Mouse (Mus musculus) intestine, embryonic 16.5 days (tissue): ENCODE results near the gene Sema5a. TPM values are rescaled to one million over a fixed set of nuclear protein-coding genes. Genes with fewer than 3 reads are reported as not detected.

ENCODE experiments used
- ATAC-seq: fragments of 200-750 bp; cut with Nextera tagmentation; 2 replicates; pipeline ENCODE4 v1.8.0; 2017; ENCODE audit warnings: moderate TSS enrichment, moderate library complexity
- H3K27ac ChIP-seq: fragments of 300-500 bp; sonication (generic); 2 replicates; pipeline ENCODE4 v1.5.1; 2014; ENCODE audit warnings: mild to moderate bottlenecking, low read length
- H3K27me3 ChIP-seq: fragments of 300-500 bp; sonication (generic); replicated peaks from 2 replicates; pipeline ENCODE4 v1.6.1; 2014; ENCODE audit warnings: low read length, control low read depth, mixed read lengths; ENCODE audit not compliant: control insufficient read depth, insufficient read depth
- H3K36me3 ChIP-seq: fragments of 300-500 bp; sonication (generic); 2 replicates; pipeline ENCODE4 v1.6.1; 2014; ENCODE audit warnings: low read length, control low read depth; ENCODE audit not compliant: control insufficient read depth, insufficient read depth
- H3K4me1 ChIP-seq: fragments of 300-500 bp; sonication (generic); 2 replicates; pipeline ENCODE4 v1.6.1; 2014; ENCODE audit warnings: low read length, control low read depth, mixed read lengths; ENCODE audit not compliant: control insufficient read depth, insufficient read depth
- H3K4me2 ChIP-seq: fragments of 300-500 bp; sonication (generic); 2 replicates; pipeline ENCODE4 v1.6.1; 2014; ENCODE audit warnings: low read depth, low read length, control low read depth
- H3K4me3 ChIP-seq: fragments of 300-500 bp; sonication (generic); 2 replicates; pipeline ENCODE4 v1.5.1; 2014; ENCODE audit warnings: mild to moderate bottlenecking, low read length
- H3K9ac ChIP-seq: fragments of 300-500 bp; sonication (generic); 2 replicates; pipeline ENCODE4 v1.6.1; 2014; ENCODE audit warnings: low read depth, low read length
- H3K9me3 ChIP-seq: fragments of 300-500 bp; sonication (generic); 2 replicates; pipeline ENCODE4 v1.6.1; 2016; ENCODE audit warnings: low read length, control low read depth; ENCODE audit not compliant: control insufficient read depth
- WGBS: fragments of 180-500 bp; shearing (Covaris S2); extraction: QIAGEN DNeasy Blood & Tissue Kit; methylation state at CpG from one replicate; pipeline ENCODE4 v1.1.7; 2014; 5-methylcytosine and 5-hydroxymethylcytosine counted together
- polyA plus RNA-seq: library from polyadenylated mRNA; unstranded; fragments of >200 nt; fragmentation: Nextera tagmentation; extraction: Ambion mirVana; gene quantifications from 2 replicates; pipeline ENCODE4 v1.2.1, GENCODE M21; 2015

Gene Sema5a
- polyA plus RNA-seq, 1 experiment from 2014 or later = 12.0 TPM

- Histone ChIP-seq H3K9ac (no peak overlapping the region), H3K27ac (no peak overlapping the region)
- WGBS = 67% methylated on average over 3 of the region's 3 CpGs
Measured at GRCm38 (mm10) chr15:32380311-32380710, 135.7 kb downstream of the Sema5a start.

GRCm38 (mm10) chr15:32382930-32383481 is 138.4 kb downstream of the Sema5a start:
- no peaks in the 10 kb centered on the region for H3K27me3 ChIP-seq
- H3K27ac ChIP-seq = no peak overlapping the region
- H3K36me3 ChIP-seq = no peaks in the 10 kb centered on the region
- H3K4me1 ChIP-seq = no peaks in the 10 kb centered on the region
- H3K9me3 ChIP-seq = no peaks in the 10 kb centered on the region
- H3K4me3 ChIP-seq = no peak overlapping the region
- WGBS = 91% methylated on average over 4 of the region's 4 CpGs
- no peak overlapping the region for H3K9ac ChIP-seq
- no peak for ATAC-seq
- H3K4me2 ChIP-seq = no peak overlapping the region

More at GRCm38 (mm10) chr15:32380311-32380710, 135.7 kb downstream of the Sema5a start:
- H3K4me2 ChIP-seq = no peak overlapping the region
- no peaks in the 10 kb centered on the region for H3K27me3 ChIP-seq
- H3K36me3 ChIP-seq = no peaks in the 10 kb centered on the region
- no peak for ATAC-seq
- H3K4me3 ChIP-seq = no peak overlapping the region
- no peaks in the 10 kb centered on the region for H3K9me3 ChIP-seq
- H3K4me1 ChIP-seq = no peaks in the 10 kb centered on the region

DNA sequence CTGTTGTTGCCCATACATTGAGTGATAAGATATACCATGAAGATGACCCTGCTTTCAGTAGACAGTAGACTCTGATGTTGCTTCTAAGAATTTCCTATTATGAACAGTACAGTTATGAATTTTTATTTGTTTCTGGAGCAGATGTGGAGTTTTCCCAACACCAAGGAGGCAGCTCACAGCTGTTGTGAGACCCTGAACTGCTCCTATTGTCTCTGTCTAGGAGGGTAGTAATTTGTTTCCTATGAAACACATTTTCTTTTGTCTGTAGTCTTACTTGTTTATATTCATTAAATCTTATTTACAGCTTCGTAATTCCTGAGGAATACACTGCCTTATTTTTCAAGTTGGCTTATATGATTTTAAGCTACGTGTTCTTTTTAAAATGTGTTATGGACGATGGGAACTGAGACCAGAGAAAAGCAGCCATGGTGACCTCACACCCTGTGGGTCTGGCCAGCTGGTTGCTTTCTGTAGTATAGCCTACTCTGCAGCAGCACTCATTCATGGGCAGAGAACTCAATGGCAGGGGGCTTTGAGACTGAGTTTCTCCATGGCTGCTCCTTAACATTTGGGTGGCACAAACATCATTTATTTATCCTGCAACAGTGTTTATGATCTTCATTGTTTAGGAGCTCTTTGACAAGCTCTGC is 151.8 kb downstream of the Sema5a start:
- Histone ChIP-seq H3K36me3 (no peaks in the 10 kb centered on the region), H3K9ac (no peak overlapping the region), H3K4me1 (no peaks in the 10 kb centered on the region), H3K4me3 (no peak overlapping the region), H3K27me3 (no peaks in the 10 kb centered on the region), H3K27ac (no peak overlapping the region), H3K9me3 (no peaks in the 10 kb centered on the region), H3K4me2 (no peak overlapping the region)
- 54% methylated on average over 3 of the region's 3 CpGs for WGBS
- no peak for ATAC-seq

GRCm38 (mm10) chr15:32397064-32397463 is 152.5 kb downstream of the Sema5a start:
- Histone ChIP-seq H3K36me3 (no peaks in the 10 kb centered on the region), H3K4me2 (no peak overlapping the region), H3K27ac (no peak overlapping the region), H3K4me1 (no peaks in the 10 kb centered on the region), H3K4me3 (no peak overlapping the region), H3K27me3 (no peaks in the 10 kb centered on the region), H3K9ac (no peak overlapping the region), H3K9me3 (no peaks in the 10 kb centered on the region)
- 70% methylated on average over 3 of the region's 3 CpGs for WGBS
- no peak for ATAC-seq

- H3K4me3 ChIP-seq = no peak overlapping the region
- WGBS = 87% methylated on average over 1 of the region's 1 CpGs
- no peak for ATAC-seq
- H3K9me3 ChIP-seq = no peaks in the 10 kb centered on the region
- no peaks in the 10 kb centered on the region for H3K36me3 ChIP-seq
- H3K4me2 ChIP-seq = no peak overlapping the region
- no peaks in the 10 kb centered on the region for H3K27me3 ChIP-seq
- no peaks in the 10 kb centered on the region for H3K4me1 ChIP-seq
- no peak overlapping the region for H3K27ac ChIP-seq
- no peak overlapping the region for H3K9ac ChIP-seq
Measured at GRCm38 (mm10) chr15:32398721-32399120, 154.1 kb downstream of the Sema5a start.

- Histone ChIP-seq H3K27ac (no peak overlapping the region), H3K4me1 (no peaks in the 10 kb centered on the region), H3K9ac (no peak overlapping the region), H3K27me3 (no peaks in the 10 kb centered on the region), H3K9me3 (no peaks in the 10 kb centered on the region), H3K36me3 (no peaks in the 10 kb centered on the region), H3K4me3 (no peak overlapping the region), H3K4me2 (no peak overlapping the region)
- ATAC-seq = no peak
- WGBS = 68% methylated on average over 5 of the region's 5 CpGs
Measured at GRCm38 (mm10) chr15:32401909-32402527, 157.4 kb downstream of the Sema5a start.

DNA sequence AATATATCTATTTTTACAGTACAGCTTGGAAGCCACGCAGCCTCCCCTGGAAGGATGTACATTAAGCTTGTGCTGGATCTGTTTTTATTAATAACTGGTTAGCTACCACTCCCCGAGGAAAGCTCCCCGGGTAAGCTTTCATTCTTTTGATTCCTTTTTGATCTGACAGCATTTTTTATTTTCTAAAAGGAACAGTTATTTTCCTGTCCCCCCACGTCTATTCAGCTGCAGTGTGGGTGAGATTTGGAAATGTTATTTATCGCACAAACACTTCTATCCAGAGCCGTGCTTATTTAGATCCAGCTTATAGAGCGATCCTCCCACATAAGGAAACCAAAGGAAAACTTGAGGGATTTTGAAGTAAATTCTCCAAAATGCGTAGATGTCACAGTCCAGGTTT is 158.7 kb downstream of the Sema5a start:
- no peak overlapping the region for H3K27ac ChIP-seq
- no peak overlapping the region for H3K9ac ChIP-seq
- no peaks in the 10 kb centered on the region for H3K9me3 ChIP-seq
- no peak for ATAC-seq
- H3K36me3 ChIP-seq = no peaks in the 10 kb centered on the region
- H3K4me2 ChIP-seq = no peak overlapping the region
- 83% methylated on average over 8 of the region's 8 CpGs for WGBS
- H3K4me3 ChIP-seq = no peak overlapping the region
- no peaks in the 10 kb centered on the region for H3K4me1 ChIP-seq
- no peaks in the 10 kb centered on the region for H3K27me3 ChIP-seq

DNA sequence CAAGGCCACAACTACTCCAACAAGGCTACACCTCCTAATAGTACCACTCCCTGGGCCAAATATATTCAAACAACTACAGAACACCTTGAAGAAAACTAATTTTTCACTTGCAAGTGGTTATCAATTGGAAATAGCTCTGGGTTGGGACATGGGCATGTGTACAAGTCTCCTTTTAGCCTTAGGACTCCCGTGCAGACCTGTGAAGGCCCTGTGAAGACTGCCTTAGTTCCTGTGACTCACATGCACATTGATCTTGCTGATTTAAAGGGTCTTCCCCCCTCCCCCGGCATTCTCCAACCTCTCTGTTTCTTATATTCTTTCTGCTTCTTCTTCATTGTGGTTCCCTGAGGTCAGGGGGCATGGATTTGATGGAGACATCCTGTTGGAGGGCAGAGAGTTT is 161.8 kb downstream of the Sema5a start:
- Histone ChIP-seq H3K4me1 (no peaks in the 10 kb centered on the region), H3K9ac (no peak overlapping the region), H3K9me3 (no peaks in the 10 kb centered on the region), H3K27ac (no peak overlapping the region), H3K4me2 (no peak overlapping the region), H3K27me3 (no peaks in the 10 kb centered on the region), H3K36me3 (no peaks in the 10 kb centered on the region), H3K4me3 (no peak overlapping the region)
- WGBS = 90% methylated on average over 2 of the region's 2 CpGs
- no peak for ATAC-seq

DNA sequence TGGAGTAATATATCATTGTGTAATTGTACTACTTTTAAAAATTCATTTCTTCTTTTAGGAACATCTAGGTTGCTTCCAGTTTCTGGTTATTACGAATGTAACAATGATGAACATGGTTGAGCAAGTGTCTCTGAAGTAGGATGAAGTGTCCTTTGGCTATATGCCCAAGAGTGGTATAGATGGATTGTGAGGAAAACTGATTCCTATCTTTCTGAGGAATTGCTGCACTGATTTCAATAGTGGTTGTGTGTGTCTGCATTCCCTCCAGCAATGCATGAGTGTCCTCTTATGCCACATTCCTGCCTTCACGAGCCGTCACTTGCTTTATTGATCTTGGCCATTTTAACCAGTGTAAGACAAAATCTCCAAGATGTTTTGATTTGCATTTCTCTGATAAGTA is 163.2 kb downstream of the Sema5a start:
- no peak overlapping the region for H3K9ac ChIP-seq
- H3K9me3 ChIP-seq = no peaks in the 10 kb centered on the region
- H3K4me2 ChIP-seq = no peak overlapping the region
- 75% methylated on average over 3 of the region's 3 CpGs for WGBS
- no peaks in the 10 kb centered on the region for H3K4me1 ChIP-seq
- no peak overlapping the region for H3K4me3 ChIP-seq
- no peak overlapping the region for H3K27ac ChIP-seq
- H3K36me3 ChIP-seq = no peaks in the 10 kb centered on the region
- no peak for ATAC-seq
- no peaks in the 10 kb centered on the region for H3K27me3 ChIP-seq
